Mouse (Mus musculus) C2C12 (cell line): ENCODE data around the gene Agrn.
A peak's percentile ranks its signal among the peaks of the same experiment; 100 is the strongest.

ENCODE experiments used
- CEBPB ChIP-seq: IDR thresholded peaks from one replicate; pipeline ENCODE4 v1.6.1; 2011; ENCODE audit warnings: low read depth, mild to moderate bottlenecking, control low read depth, moderate library complexity
- CTCF ChIP-seq: IDR thresholded peaks from one replicate; pipeline ENCODE4 v1.5.1; 2011; ENCODE audit not compliant: control insufficient read depth, insufficient read depth, insufficient read length
- MAX ChIP-seq: IDR thresholded peaks from one replicate; pipeline ENCODE4 v1.6.1; 2011; ENCODE audit warnings: mild to moderate bottlenecking, control low read depth
- MYOD1 ChIP-seq: IDR thresholded peaks from one replicate; pipeline ENCODE4 v1.6.1; 2011; ENCODE audit warnings: low read depth; ENCODE audit not compliant: control insufficient read depth, insufficient read length
- USF1 ChIP-seq: IDR thresholded peaks from one replicate; pipeline ENCODE4 v1.6.1; 2011; ENCODE audit warnings: low read depth, mild to moderate bottlenecking, control low read depth, moderate library complexity

DNA sequence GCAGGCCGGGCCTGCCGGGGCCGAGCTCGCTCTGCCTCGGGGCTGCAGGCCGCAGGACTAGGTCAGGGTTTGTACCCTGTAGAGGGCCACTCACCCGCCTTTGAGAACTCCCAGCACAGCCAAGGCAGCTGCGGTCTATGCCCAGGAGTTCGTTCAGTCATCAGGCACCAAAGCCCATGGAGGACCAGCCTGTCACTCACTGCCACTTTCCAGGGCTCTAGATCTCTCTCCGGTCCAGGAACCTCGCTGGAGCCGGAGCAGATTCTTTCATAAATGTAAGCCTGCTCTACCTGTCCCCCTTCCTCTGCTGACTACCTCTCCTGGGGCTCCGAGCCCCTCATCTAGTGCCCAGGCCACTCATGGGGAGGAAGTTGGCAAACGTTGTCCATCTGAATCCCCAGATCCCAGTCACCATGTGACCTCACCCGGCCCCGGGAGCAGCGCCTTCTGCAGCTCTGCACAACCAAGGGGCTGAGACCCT lies 36.8 kb upstream of the Agrn start:
- TF ChIP-seq CTCF (no peak), MYOD1 (no peak), USF1 (peak; percentile 45), MAX (no peak), CEBPB (no peak)
